Mouse (Mus musculus) CD4-positive, CD25-positive, alpha-beta regulatory T cell, adult 4 months (primary cell): ENCODE data around the gene Tbc1d16. TPM values are rescaled to one million over a fixed set of nuclear protein-coding genes. Genes with fewer than 3 reads are reported as not detected.
A peak's percentile ranks its signal among the peaks of the same experiment; 100 is the strongest.

Source experiments
- ATAC-seq: one replicate; pipeline ENCODE4 v1.8.0; 2017
- polyA plus RNA-seq, 2 experiments: library from polyadenylated mRNA; unstranded; fragments of 100-300 nt; shearing (Covaris generic); gene quantifications; one replicate each; pipeline ENCODE4 v1.2.1; 2017

Gene Tbc1d16
- polyA plus RNA-seq, 2 experiments from 2014 or later, result 0.72 to 1.0 TPM

- ATAC-seq, result no peak
Observed at GRCm38 (mm10) chr11:119171588-119171987, 56.7 kb downstream of the Tbc1d16 start.

- ATAC-seq, result no peak
Observed at GRCm38 (mm10) chr11:119168851-119169250, 59.4 kb downstream of the Tbc1d16 start.

- ATAC-seq, result peak; percentile 91
Observed at GRCm38 (mm10) chr11:119165995-119166394, 62.3 kb downstream of the Tbc1d16 start.

- ATAC-seq, result no peak
Observed at GRCm38 (mm10) chr11:119164375-119164774, 63.9 kb downstream of the Tbc1d16 start.

- ATAC-seq, result peak; percentile 18
Observed at GRCm38 (mm10) chr11:119163734-119163992, 64.6 kb downstream of the Tbc1d16 start.

- ATAC-seq, result peak; percentile 55
Observed at GRCm38 (mm10) chr11:119162959-119163733, 65.2 kb downstream of the Tbc1d16 start.

GRCm38 (mm10) chr11:119161665-119162064 lies 66.6 kb downstream of the Tbc1d16 start:
- ATAC-seq, result no peak

- ATAC-seq, result peak; percentile 53
Observed at GRCm38 (mm10) chr11:119160050-119160449, 68.2 kb downstream of the Tbc1d16 start.

- no peak for ATAC-seq
Observed at GRCm38 (mm10) chr11:119159496-119159895, 68.8 kb downstream of the Tbc1d16 start.

- ATAC-seq, result no peak
Observed at GRCm38 (mm10) chr11:119157377-119158189, 70.7 kb downstream of the Tbc1d16 start.

GRCm38 (mm10) chr11:119156481-119157254 lies 71.6 kb downstream of the Tbc1d16 start:
- ATAC-seq, result no peak

- no peak for ATAC-seq
Observed at GRCm38 (mm10) chr11:119155638-119156480, 72.4 kb downstream of the Tbc1d16 start.

GRCm38 (mm10) chr11:119152321-119152831 lies 75.9 kb downstream of the Tbc1d16 start:
- no peak for ATAC-seq

- peak; percentile 71 for ATAC-seq
Observed at GRCm38 (mm10) chr11:119151073-119151607, 77.2 kb downstream of the Tbc1d16 start.

- no peak for ATAC-seq
Observed at GRCm38 (mm10) chr11:119150442-119150841, 77.9 kb downstream of the Tbc1d16 start.

GRCm38 (mm10) chr11:119148829-119149228 lies 79.5 kb downstream of the Tbc1d16 start:
- no peak for ATAC-seq

- no peak for ATAC-seq
Observed at GRCm38 (mm10) chr11:119147153-119147552, 81.1 kb downstream of the Tbc1d16 start.

- ATAC-seq, result no peak
Observed at GRCm38 (mm10) chr11:119146140-119146539, 82.2 kb downstream of the Tbc1d16 start.

GRCm38 (mm10) chr11:119144801-119145475 lies 83.4 kb downstream of the Tbc1d16 start:
- ATAC-seq, result no peak

GRCm38 (mm10) chr11:119143376-119144002 lies 84.8 kb downstream of the Tbc1d16 start:
- peak; percentile 92 for ATAC-seq

- ATAC-seq, result no peak
Observed at GRCm38 (mm10) chr11:119142615-119143014, 85.7 kb downstream of the Tbc1d16 start.
